Mouse (Mus musculus) heart, embryonic 16.5 days (tissue): Measurements from ENCODE around the gene Ppp4r4. TPM values are rescaled to one million over a fixed set of nuclear protein-coding genes. Genes with fewer than 3 reads are reported as not detected.

Source experiments
- ATAC-seq: fragments of 200-750 bp; cut with Nextera tagmentation; replicated peaks from 2 replicates; pipeline ENCODE4 v1.8.0; 2017; ENCODE audit warnings: moderate number of reproducible peaks; ENCODE audit not compliant: insufficient read depth, low FRiP score; ENCODE audit errors: extremely low read depth
- H3K27ac ChIP-seq: fragments of 300-500 bp; sonication (generic); 2 replicates; pipeline ENCODE4 v1.5.1; 2014; ENCODE audit warnings: mild to moderate bottlenecking, low read length, control low read depth, moderate library complexity
- H3K27me3 ChIP-seq: fragments of 300-500 bp; sonication (generic); 2 replicates; pipeline ENCODE4 v1.6.1; 2014; ENCODE audit warnings: low read length, mixed read lengths; ENCODE audit not compliant: control insufficient read depth, insufficient read depth
- H3K36me3 ChIP-seq: fragments of 300-500 bp; sonication (generic); 2 replicates; pipeline ENCODE4 v1.6.1; 2014; ENCODE audit not compliant: control insufficient read depth, insufficient read depth
- H3K4me1 ChIP-seq: fragments of 300-500 bp; sonication (generic); 2 replicates; pipeline ENCODE4 v1.6.1; 2014; ENCODE audit warnings: low read length, mixed read lengths; ENCODE audit not compliant: control insufficient read depth, insufficient read depth
- H3K4me2 ChIP-seq: fragments of 300-500 bp; sonication (generic); 2 replicates; pipeline ENCODE4 v1.6.1; 2014; ENCODE audit warnings: low read depth, mild to moderate bottlenecking, control low read depth, low read length
- H3K4me3 ChIP-seq: fragments of 300-500 bp; sonication (generic); 2 replicates; pipeline ENCODE4 v1.5.1; 2014; ENCODE audit warnings: mild to moderate bottlenecking, control low read depth, low read length
- H3K9ac ChIP-seq: fragments of 300-500 bp; sonication (generic); 2 replicates; pipeline ENCODE4 v1.6.1; 2014; ENCODE audit warnings: low read length, control low read depth
- H3K9me3 ChIP-seq: fragments of 300-500 bp; sonication (generic); replicated peaks from 2 replicates; pipeline ENCODE4 v1.6.1; 2016; ENCODE audit warnings: low read length; ENCODE audit not compliant: control insufficient read depth
- WGBS: fragments of 180-500 bp; shearing (Covaris S2); extraction: QIAGEN DNeasy Blood & Tissue Kit; methylation state at CpG from one replicate; pipeline ENCODE4 v1.1.7; 2014; 5-methylcytosine and 5-hydroxymethylcytosine counted together
- polyA plus RNA-seq: library from polyadenylated mRNA; unstranded; fragments of >200 nt; fragmentation: Nextera tagmentation; extraction: Ambion mirVana; gene quantifications from 2 replicates; pipeline ENCODE4 v1.2.1, GENCODE M21; 2015

The Ppp4r4 gene
- polyA plus RNA-seq, 1 experiment from 2014 or later: 0.17 TPM

- H3K4me3 ChIP-seq: no peak overlapping the region
- H3K27ac ChIP-seq: no peak overlapping the region
- no peaks in the 10 kb centered on the region for H3K36me3 ChIP-seq
- no peaks in the 10 kb centered on the region for H3K9me3 ChIP-seq
- 48% methylated on average over 5 of the region's 5 CpGs for WGBS
- H3K27me3 ChIP-seq: no peaks in the 10 kb centered on the region
- H3K4me2 ChIP-seq: no peak overlapping the region
- H3K9ac ChIP-seq: no peak overlapping the region
- no peak for ATAC-seq
- no peaks in the 10 kb centered on the region for H3K4me1 ChIP-seq
These were observed 33.3 kb upstream of the Ppp4r4 start for GRCm38 (mm10) chr12:103498768-103499167.

GRCm38 (mm10) chr12:103499261-103499660 is 32.8 kb upstream of the Ppp4r4 start:
- H3K36me3 ChIP-seq: no peaks in the 10 kb centered on the region
- H3K9me3 ChIP-seq: no peaks in the 10 kb centered on the region
- no peak overlapping the region for H3K4me3 ChIP-seq
- WGBS: 76% methylated on average over 2 of the region's 2 CpGs
- H3K27ac ChIP-seq: no peak overlapping the region
- H3K4me2 ChIP-seq: no peak overlapping the region
- H3K27me3 ChIP-seq: no peaks in the 10 kb centered on the region
- H3K4me1 ChIP-seq: no peaks in the 10 kb centered on the region
- H3K9ac ChIP-seq: no peak overlapping the region
- ATAC-seq: no peak

GRCm38 (mm10) chr12:103503300-103503699 is 28.8 kb upstream of the Ppp4r4 start:
- no peaks in the 10 kb centered on the region for H3K4me1 ChIP-seq
- H3K36me3 ChIP-seq: no peaks in the 10 kb centered on the region
- WGBS: 64% methylated on average over 3 of the region's 3 CpGs
- no peak overlapping the region for H3K4me2 ChIP-seq
- H3K27me3 ChIP-seq: no peaks in the 10 kb centered on the region
- no peak overlapping the region for H3K27ac ChIP-seq
- H3K9me3 ChIP-seq: no peaks in the 10 kb centered on the region
- H3K9ac ChIP-seq: no peak overlapping the region
- no peak for ATAC-seq
- no peak overlapping the region for H3K4me3 ChIP-seq

GRCm38 (mm10) chr12:103504402-103504801 is 27.7 kb upstream of the Ppp4r4 start:
- WGBS: 86% methylated on average over 3 of the region's 3 CpGs
- H3K4me2 ChIP-seq: no peak overlapping the region
- H3K9me3 ChIP-seq: no peaks in the 10 kb centered on the region
- ATAC-seq: no peak
- H3K9ac ChIP-seq: no peak overlapping the region
- H3K4me3 ChIP-seq: no peak overlapping the region
- H3K27ac ChIP-seq: no peak overlapping the region
- H3K27me3 ChIP-seq: no peaks in the 10 kb centered on the region
- no peaks in the 10 kb centered on the region for H3K4me1 ChIP-seq
- H3K36me3 ChIP-seq: no peaks in the 10 kb centered on the region

GRCm38 (mm10) chr12:103508346-103508745 is 23.7 kb upstream of the Ppp4r4 start:
- no peak overlapping the region for H3K4me3 ChIP-seq
- no peak overlapping the region for H3K4me2 ChIP-seq
- H3K9me3 ChIP-seq: no peaks in the 10 kb centered on the region
- no peak overlapping the region for H3K27ac ChIP-seq
- H3K27me3 ChIP-seq: no peaks in the 10 kb centered on the region
- ATAC-seq: no peak
- no peaks in the 10 kb centered on the region for H3K36me3 ChIP-seq
- WGBS: 61% methylated on average over 4 of the region's 4 CpGs
- H3K9ac ChIP-seq: no peak overlapping the region
- no peaks in the 10 kb centered on the region for H3K4me1 ChIP-seq

GRCm38 (mm10) chr12:103509893-103510292 is 22.2 kb upstream of the Ppp4r4 start:
- Histone ChIP-seq H3K4me3 (no peak overlapping the region), H3K9ac (no peak overlapping the region), H3K36me3 (no peaks in the 10 kb centered on the region), H3K27ac (no peak overlapping the region), H3K27me3 (no peaks in the 10 kb centered on the region), H3K9me3 (no peaks in the 10 kb centered on the region), H3K4me2 (no peak overlapping the region), H3K4me1 (no peaks in the 10 kb centered on the region)
- no peak for ATAC-seq
- WGBS: 84% methylated on average over 8 of the region's 8 CpGs

GRCm38 (mm10) chr12:103511586-103511985 is 20.5 kb upstream of the Ppp4r4 start:
- Histone ChIP-seq H3K27ac (no peak overlapping the region), H3K4me2 (no peak overlapping the region), H3K4me3 (no peak overlapping the region), H3K36me3 (no peaks in the 10 kb centered on the region), H3K27me3 (no peaks in the 10 kb centered on the region), H3K9ac (no peak overlapping the region), H3K9me3 (no peaks in the 10 kb centered on the region), H3K4me1 (no peaks in the 10 kb centered on the region)
- 42% methylated on average over 2 of the region's 2 CpGs for WGBS
- no peak for ATAC-seq

GRCm38 (mm10) chr12:103513039-103513438 is 19.0 kb upstream of the Ppp4r4 start:
- H3K36me3 ChIP-seq: no peaks in the 10 kb centered on the region
- no peak for ATAC-seq
- H3K4me1 ChIP-seq: no peaks in the 10 kb centered on the region
- no peak overlapping the region for H3K4me2 ChIP-seq
- no peak overlapping the region for H3K4me3 ChIP-seq
- no peak overlapping the region for H3K9ac ChIP-seq
- 47% methylated on average over 2 of the region's 2 CpGs for WGBS
- no peaks in the 10 kb centered on the region for H3K9me3 ChIP-seq
- H3K27me3 ChIP-seq: no peaks in the 10 kb centered on the region
- H3K27ac ChIP-seq: no peak overlapping the region

GRCm38 (mm10) chr12:103513451-103513871 is 18.6 kb upstream of the Ppp4r4 start:
- H3K4me3 ChIP-seq: no peak overlapping the region
- no peaks in the 10 kb centered on the region for H3K9me3 ChIP-seq
- no peak overlapping the region for H3K9ac ChIP-seq
- H3K4me2 ChIP-seq: no peak overlapping the region
- no peak overlapping the region for H3K27ac ChIP-seq
- no peak for ATAC-seq
- no peaks in the 10 kb centered on the region for H3K4me1 ChIP-seq
- no peaks in the 10 kb centered on the region for H3K36me3 ChIP-seq
- no peaks in the 10 kb centered on the region for H3K27me3 ChIP-seq
- WGBS: 54% methylated on average over 4 of the region's 4 CpGs

- no peak for ATAC-seq
- no peak overlapping the region for H3K4me3 ChIP-seq
- no peak overlapping the region for H3K27ac ChIP-seq
- WGBS: 54% methylated on average over 3 of the region's 3 CpGs
- H3K27me3 ChIP-seq: no peaks in the 10 kb centered on the region
- no peaks in the 10 kb centered on the region for H3K9me3 ChIP-seq
- H3K9ac ChIP-seq: no peak overlapping the region
- no peaks in the 10 kb centered on the region for H3K36me3 ChIP-seq
- H3K4me1 ChIP-seq: no peaks in the 10 kb centered on the region
- H3K4me2 ChIP-seq: no peak overlapping the region
These were observed 17.7 kb upstream of the Ppp4r4 start for GRCm38 (mm10) chr12:103514354-103514753.
